Mouse (Mus musculus) spleen, adult 2 months (tissue): ENCODE data around the gene Krt222. TPM values are rescaled to one million over a fixed set of nuclear protein-coding genes. Genes with fewer than 3 reads are reported as not detected.

Experiments used
- DNase-seq, 2 experiments: peaks; one replicate each; pipeline versions ENCODE4 v3.0.0 to v3.0.0-alpha.2; 2012 to 2021; ENCODE audit warnings: low spot score in 2 of 2, low read depth in 1 of 2
- H3K27ac ChIP-seq: fragments of 200-500 bp; 2 replicates; pipeline ENCODE4 v1.5.1; 2012; ENCODE audit warnings: low read length, inconsistent platforms; ENCODE audit not compliant: insufficient read depth
- H3K27me3 ChIP-seq: fragments of 200-500 bp; 2 replicates; pipeline ENCODE4 v1.6.1; 2012; ENCODE audit warnings: mild to moderate bottlenecking, moderate library complexity, low read length, inconsistent platforms; ENCODE audit not compliant: control insufficient read depth, insufficient read depth
- H3K36me3 ChIP-seq: fragments of 200-500 bp; 2 replicates; pipeline ENCODE4 v1.6.1; 2012; ENCODE audit warnings: mild to moderate bottlenecking, low read length, inconsistent platforms; ENCODE audit not compliant: control insufficient read depth, insufficient read depth
- H3K4me1 ChIP-seq: fragments of 200-500 bp; 2 replicates; pipeline ENCODE4 v1.6.1; 2011; ENCODE audit warnings: inconsistent platforms; ENCODE audit not compliant: control insufficient read depth, insufficient read depth, insufficient read length
- H3K4me3 ChIP-seq: fragments of 200-500 bp; 2 replicates; pipeline ENCODE4 v1.5.1; 2011; ENCODE audit warnings: mild to moderate bottlenecking, inconsistent platforms; ENCODE audit not compliant: insufficient read depth, insufficient read length; ENCODE audit errors: extremely low read depth
- CTCF ChIP-seq: fragments of 200-500 bp; IDR thresholded peaks from 2 replicates; pipeline ENCODE4 v1.5.1; 2011; ENCODE audit warnings: mild to moderate bottlenecking, inconsistent platforms; ENCODE audit not compliant: insufficient read depth, insufficient read length, insufficient replicate concordance; ENCODE audit errors: extremely low read depth
- POLR2A ChIP-seq: fragments of 200-500 bp; IDR thresholded peaks from 2 replicates; pipeline ENCODE4 v1.6.1; 2011; ENCODE audit warnings: low read depth, low read length, inconsistent platforms
- WGBS: fragments of 180-500 bp; shearing (Covaris S2); methylation state at CpG from one replicate; pipeline ENCODE4 v1.1.7; 2018; 5-methylcytosine and 5-hydroxymethylcytosine counted together
- polyA plus RNA-seq: library from polyadenylated mRNA; depleted of rRNA; stranded (reverse); fragments of >200 nt; gene quantifications from 2 replicates; pipeline ENCODE4 v1.2.3, GENCODE M21; 2012

Gene Krt222
- polyA plus RNA-seq, 1 experiment: 0.70 TPM

DNA sequence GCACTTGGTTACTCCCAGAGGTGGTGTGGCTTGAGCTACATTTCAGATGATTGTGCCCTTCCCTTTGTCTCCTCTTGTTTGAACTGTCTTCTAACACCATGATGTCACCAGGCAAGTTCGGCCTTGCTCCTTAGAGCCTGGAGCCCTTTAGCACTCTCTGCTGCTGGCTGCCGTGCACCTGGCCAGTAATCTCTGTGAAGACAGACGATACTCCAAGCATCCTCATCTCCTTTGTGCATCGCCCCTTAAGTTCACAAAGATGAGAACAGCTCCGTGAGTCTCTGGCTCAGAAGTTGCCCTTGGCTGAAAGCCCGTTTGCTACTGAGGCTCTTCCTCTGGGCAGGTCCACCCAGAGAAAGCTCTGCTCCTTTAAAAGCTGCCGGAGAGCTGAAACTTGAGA, 32.9 kb upstream of the Krt222 start:
- Histone ChIP-seq H3K27me3 (no peaks in the 10 kb centered on the region), H3K4me3 (no peak overlapping the region), H3K27ac (no peak overlapping the region), H3K36me3 (no peaks in the 10 kb centered on the region), H3K4me1 (no peaks in the 10 kb centered on the region)
- WGBS: 78% methylated on average over 7 of the region's 7 CpGs
- no peak for DNase-seq
- TF ChIP-seq POLR2A: no peak
- no peak for TF ChIP-seq CTCF

DNA sequence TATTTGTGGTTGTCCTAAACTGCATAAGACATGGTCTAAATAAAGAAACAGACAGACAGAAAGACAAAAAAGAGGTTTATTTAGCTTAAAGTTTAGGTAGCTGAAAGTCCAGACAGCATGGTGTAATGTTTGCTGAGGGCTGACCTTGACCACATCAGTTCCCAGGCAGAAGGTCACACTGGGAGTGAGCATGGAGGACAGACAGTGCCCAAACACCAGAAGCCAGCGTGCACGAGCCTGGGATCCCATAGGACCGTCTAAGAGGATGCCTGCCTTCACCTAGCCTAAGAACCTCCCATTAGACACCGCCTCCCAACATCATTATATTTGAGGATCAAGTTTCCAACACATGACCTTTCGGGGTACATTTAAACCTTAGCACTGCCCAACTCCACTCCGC, 31.7 kb upstream of the Krt222 start:
- no peak overlapping the region for H3K27ac ChIP-seq
- H3K4me3 ChIP-seq: no peak overlapping the region
- no peak for DNase-seq
- TF ChIP-seq POLR2A (no peak), CTCF (no peak)
- WGBS: 90% methylated on average over 6 of the region's 6 CpGs
- H3K27me3 ChIP-seq: no peaks in the 10 kb centered on the region
- no peaks in the 10 kb centered on the region for H3K36me3 ChIP-seq
- H3K4me1 ChIP-seq: no peaks in the 10 kb centered on the region

DNA sequence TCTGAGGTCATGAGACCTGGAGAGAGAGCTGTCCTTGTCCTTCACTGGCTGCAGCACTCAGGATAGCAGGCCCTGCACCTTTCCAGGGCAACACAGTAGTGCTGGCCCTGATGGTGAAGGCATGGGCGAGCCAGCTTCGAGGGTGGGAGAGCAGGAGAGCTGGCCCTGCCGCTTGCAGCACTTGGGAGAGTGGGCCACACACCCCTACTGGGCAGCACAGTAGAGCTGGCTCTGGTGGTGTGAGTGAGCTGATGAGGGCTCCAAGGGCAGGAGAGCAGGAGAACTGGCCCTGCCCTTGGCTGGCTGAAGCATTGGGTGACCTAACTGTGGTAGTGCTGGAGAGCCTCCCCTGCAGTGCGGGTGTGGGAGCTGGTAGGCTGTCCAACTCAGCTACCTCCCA, 28.8 kb upstream of the Krt222 start:
- Histone ChIP-seq H3K27me3 (no peaks in the 10 kb centered on the region), H3K36me3 (no peaks in the 10 kb centered on the region), H3K27ac (no peak overlapping the region), H3K4me1 (no peaks in the 10 kb centered on the region), H3K4me3 (no peak overlapping the region)
- DNase-seq: no peak
- no peak for TF ChIP-seq CTCF
- 92% methylated on average over 4 of the region's 4 CpGs for WGBS

DNA sequence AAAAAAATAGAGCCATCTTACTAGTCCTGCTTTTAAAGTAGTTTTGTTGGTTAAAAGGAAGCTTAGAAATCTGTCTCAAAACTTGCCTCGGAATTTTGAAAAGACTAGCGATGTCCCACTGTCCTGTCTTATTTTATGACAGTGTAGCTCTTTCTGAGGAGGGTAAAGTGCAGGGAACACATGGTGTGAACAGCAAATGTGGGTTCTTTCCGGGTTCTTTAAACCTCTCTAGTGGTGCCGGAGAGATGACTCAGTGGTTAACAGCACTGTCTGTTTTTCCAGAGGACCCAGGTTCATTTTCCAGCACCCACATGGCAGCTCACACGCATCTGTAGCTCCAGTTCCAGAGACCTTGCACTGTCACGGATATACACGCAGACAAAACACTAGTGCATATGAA, 25.3 kb upstream of the Krt222 start:
- no peaks in the 10 kb centered on the region for H3K4me1 ChIP-seq
- no peaks in the 10 kb centered on the region for H3K27me3 ChIP-seq
- no peak overlapping the region for H3K4me3 ChIP-seq
- no peak for DNase-seq
- TF ChIP-seq CTCF (no peak), POLR2A (no peak)
- whole genome bisulfite sequencing: 80% methylated on average over 7 of the region's 7 CpGs
- H3K36me3 ChIP-seq: no peaks in the 10 kb centered on the region
- no peak overlapping the region for H3K27ac ChIP-seq

DNA sequence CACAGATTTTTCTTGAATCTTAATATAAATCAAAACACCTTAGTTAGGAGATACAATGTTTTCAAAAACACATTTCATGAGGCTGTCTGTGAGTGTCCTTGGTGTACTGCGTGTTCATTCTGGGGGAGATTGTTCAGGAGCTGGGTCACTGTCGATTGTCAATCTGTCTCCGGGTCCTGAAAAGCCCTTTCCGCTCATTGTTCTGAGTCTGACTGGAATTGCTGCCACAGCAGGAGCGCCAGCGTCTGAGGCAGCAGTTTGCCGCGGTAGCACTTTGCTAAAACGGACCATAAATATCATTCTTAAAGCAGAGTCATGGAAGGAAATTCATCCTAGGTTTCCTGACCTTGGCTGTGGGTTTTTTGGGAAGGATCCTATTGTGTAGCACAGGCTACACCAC, 21.9 kb upstream of the Krt222 start:
- Histone ChIP-seq H3K27me3 (no peaks in the 10 kb centered on the region), H3K27ac (no peak overlapping the region), H3K4me1 (no peaks in the 10 kb centered on the region), H3K4me3 (no peak overlapping the region), H3K36me3 (no peaks in the 10 kb centered on the region)
- TF ChIP-seq CTCF (no peak), POLR2A (no peak)
- no peak for DNase-seq
- WGBS: 37% methylated on average over 9 of the region's 9 CpGs

DNA sequence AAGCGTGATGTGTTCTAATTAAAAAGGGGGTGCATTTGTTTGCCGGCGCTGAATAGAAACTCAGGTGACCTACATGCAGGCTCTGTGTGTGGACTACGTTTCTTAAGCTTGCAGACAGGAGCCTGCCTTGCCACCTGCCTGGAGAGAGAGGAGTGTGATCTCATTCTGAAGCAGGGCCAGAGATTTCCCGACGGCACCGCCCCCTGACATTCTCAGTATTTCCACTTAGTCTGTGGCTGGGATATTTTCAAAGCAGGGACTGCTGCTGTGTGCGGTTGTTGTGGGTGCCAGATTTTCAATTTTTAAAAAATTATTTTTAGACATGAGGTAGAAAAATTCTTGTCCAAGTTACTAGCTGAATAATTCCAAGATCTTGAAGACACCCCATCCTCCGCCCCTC, 21.3 kb upstream of the Krt222 start:
- 67% methylated on average over 9 of the region's 9 CpGs for WGBS
- H3K36me3 ChIP-seq: no peaks in the 10 kb centered on the region
- H3K4me1 ChIP-seq: no peaks in the 10 kb centered on the region
- H3K4me3 ChIP-seq: no peak overlapping the region
- no peaks in the 10 kb centered on the region for H3K27me3 ChIP-seq
- DNase-seq: no peak
- H3K27ac ChIP-seq: no peak overlapping the region
- no peak for TF ChIP-seq POLR2A
- TF ChIP-seq CTCF: no peak

DNA sequence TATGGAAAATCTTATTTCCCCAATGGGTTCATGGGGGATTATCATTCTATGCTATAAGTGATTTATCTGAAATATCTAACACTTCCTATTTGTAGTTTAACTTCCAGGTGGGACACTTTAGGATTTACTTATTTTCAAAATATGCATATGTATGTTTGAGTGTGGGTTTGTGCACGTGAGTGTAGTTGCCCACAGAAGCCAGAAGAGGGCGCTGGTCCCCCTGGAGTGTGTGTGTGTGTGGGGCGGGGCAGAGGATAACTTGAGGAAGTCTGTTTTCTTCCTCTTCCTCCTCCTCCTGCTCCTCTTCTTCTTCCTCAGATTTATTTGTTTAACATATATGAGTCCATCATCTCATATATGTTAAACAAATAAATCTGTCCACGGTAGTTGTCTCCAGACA, 12.3 kb upstream of the Krt222 start:
- DNase-seq: no peak
- Histone ChIP-seq H3K36me3 (no peaks in the 10 kb centered on the region), H3K27me3 (no peaks in the 10 kb centered on the region), H3K27ac (no peak overlapping the region), H3K4me3 (no peak overlapping the region), H3K4me1 (peaks cover 12% of the 10 kb centered on the region; the same call in 1 of the 2 replicates)
- WGBS: 83% methylated on average over 4 of the region's 4 CpGs
- no peak for TF ChIP-seq CTCF
- no peak for TF ChIP-seq POLR2A
